Mouse (Mus musculus) heart, embryonic 12.5 days (tissue): ENCODE data around the gene Abcf2. TPM values are rescaled to one million over a fixed set of nuclear protein-coding genes. Genes with fewer than 3 reads are reported as not detected.
A peak's percentile ranks its signal among the peaks of the same experiment; 100 is the strongest.

ENCODE experiments used
- ATAC-seq: fragments of 200-750 bp; cut with Nextera tagmentation; 2 replicates; pipeline ENCODE4 v1.8.0; 2017; ENCODE audit warnings: moderate TSS enrichment, moderate library complexity; ENCODE audit not compliant: insufficient number of reproducible peaks, low FRiP score
- H3K27ac ChIP-seq: fragments of 300-500 bp; sonication (generic); 2 replicates; pipeline ENCODE4 v1.5.1; 2016; ENCODE audit warnings: mild to moderate bottlenecking, moderate library complexity; ENCODE audit not compliant: poor library complexity, severe bottlenecking
- H3K27me3 ChIP-seq: fragments of 300-500 bp; sonication (generic); replicated peaks from 2 replicates; pipeline ENCODE4 v1.6.1; 2016; ENCODE audit warnings: mild to moderate bottlenecking, moderate library complexity
- H3K36me3 ChIP-seq: fragments of 300-500 bp; sonication (generic); 2 replicates; pipeline ENCODE4 v1.6.1; 2016; ENCODE audit warnings: mild to moderate bottlenecking, moderate library complexity
- H3K4me1 ChIP-seq: fragments of 300-500 bp; sonication (generic); replicated peaks from 2 replicates; pipeline ENCODE4 v1.6.1; 2016; ENCODE audit warnings: mild to moderate bottlenecking
- H3K4me2 ChIP-seq: fragments of 300-500 bp; sonication (generic); 2 replicates; pipeline ENCODE4 v1.6.1; 2016; ENCODE audit warnings: mild to moderate bottlenecking, moderate library complexity
- H3K4me3 ChIP-seq: fragments of 300-500 bp; sonication (generic); 2 replicates; pipeline ENCODE4 v1.5.1; 2016; ENCODE audit warnings: mild to moderate bottlenecking
- H3K9ac ChIP-seq: fragments of 300-500 bp; sonication (generic); 2 replicates; pipeline ENCODE4 v1.6.1; 2016; ENCODE audit warnings: mild to moderate bottlenecking, moderate library complexity
- H3K9me3 ChIP-seq: fragments of 300-500 bp; sonication (generic); replicated peaks from 2 replicates; pipeline ENCODE4 v1.6.1; 2016; ENCODE audit warnings: mild to moderate bottlenecking, moderate library complexity
- WGBS: fragments of 180-500 bp; shearing (Covaris S2); methylation state at CpG from one replicate; pipeline ENCODE4 v1.1.7; 2016; 5-methylcytosine and 5-hydroxymethylcytosine counted together
- polyA plus RNA-seq: library from polyadenylated mRNA; unstranded; fragments of >200 nt; fragmentation: Nextera tagmentation; extraction: Ambion mirVana; gene quantifications from 2 replicates; pipeline ENCODE4 v1.2.1, GENCODE M21; 2016

Abcf2 gene
- polyA plus RNA-seq, 1 experiment from 2014 or later, result 79.0 TPM

- Histone ChIP-seq H3K4me3 (no peak overlapping the region), H3K9ac (no peak overlapping the region), H3K9me3 (no peaks in the 10 kb centered on the region), H3K4me1 (peaks cover 44% of the 10 kb centered on the region), H3K4me2 (no peak overlapping the region), H3K27me3 (no peaks in the 10 kb centered on the region), H3K27ac (no peak overlapping the region), H3K36me3 (peaks cover 79% of the 10 kb centered on the region)
- no peak for ATAC-seq
- 70% methylated on average over 10 of the region's 10 CpGs for WGBS
These were observed 16.7 kb upstream of the Abcf2 start for GRCm38 (mm10) chr5:24593928-24594327.

- Histone ChIP-seq H3K9me3 (no peaks in the 10 kb centered on the region), H3K4me1 (peaks cover 40% of the 10 kb centered on the region), H3K9ac (no peak overlapping the region), H3K27ac (no peak overlapping the region), H3K4me2 (no peak overlapping the region), H3K27me3 (no peaks in the 10 kb centered on the region), H3K4me3 (no peak overlapping the region), H3K36me3 (peaks cover 86% of the 10 kb centered on the region)
- no peak for ATAC-seq
- 81% methylated on average over 10 of the region's 10 CpGs for WGBS
These were observed 16.0 kb upstream of the Abcf2 start for GRCm38 (mm10) chr5:24593230-24593629.

GRCm38 (mm10) chr5:24592471-24593160, 15.3 kb upstream of the Abcf2 start:
- H3K4me1 ChIP-seq, result peaks cover 41% of the 10 kb centered on the region
- peaks cover 89% of the 10 kb centered on the region for H3K36me3 ChIP-seq
- H3K27me3 ChIP-seq, result no peaks in the 10 kb centered on the region
- no peak overlapping the region for H3K4me2 ChIP-seq
- H3K9ac ChIP-seq, result no peak overlapping the region
- no peak for ATAC-seq
- 65% methylated on average over 21 of the region's 21 CpGs for WGBS
- no peaks in the 10 kb centered on the region for H3K9me3 ChIP-seq
- H3K27ac ChIP-seq, result no peak overlapping the region
- no peak overlapping the region for H3K4me3 ChIP-seq

DNA sequence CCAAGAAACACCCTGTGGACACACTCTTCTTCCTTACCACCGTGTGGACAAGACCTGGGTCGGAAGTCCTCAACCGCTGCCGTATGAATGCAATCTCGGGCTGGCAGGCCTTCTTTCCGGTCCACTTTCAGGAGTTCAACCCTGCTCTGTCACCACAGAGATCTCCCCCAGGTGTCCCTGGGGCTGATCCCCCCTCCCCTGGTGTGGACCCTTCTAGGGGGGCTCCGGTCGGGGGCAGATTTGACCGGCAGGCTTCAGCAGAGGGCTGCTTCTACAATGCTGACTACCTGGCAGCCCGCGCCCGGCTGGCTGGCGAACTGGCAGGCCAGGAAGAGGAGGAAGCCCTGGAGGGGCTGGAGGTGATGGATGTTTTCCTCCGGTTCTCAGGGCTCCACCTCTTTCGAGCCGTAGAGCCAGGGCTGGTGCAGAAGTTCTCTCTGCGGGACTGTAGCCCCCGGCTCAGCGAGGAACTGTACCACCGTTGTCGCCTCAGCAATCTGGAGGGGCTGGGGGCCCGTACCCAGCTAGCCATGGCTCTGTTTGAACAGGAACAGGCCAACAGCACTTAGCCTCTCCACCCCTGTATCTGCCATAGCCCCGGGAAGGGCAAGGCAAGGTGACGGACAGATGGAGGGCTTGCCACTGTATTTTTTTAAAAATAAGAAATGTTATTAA, 14.7 kb upstream of the Abcf2 start:
- H3K27ac ChIP-seq, result no peak overlapping the region

DNA sequence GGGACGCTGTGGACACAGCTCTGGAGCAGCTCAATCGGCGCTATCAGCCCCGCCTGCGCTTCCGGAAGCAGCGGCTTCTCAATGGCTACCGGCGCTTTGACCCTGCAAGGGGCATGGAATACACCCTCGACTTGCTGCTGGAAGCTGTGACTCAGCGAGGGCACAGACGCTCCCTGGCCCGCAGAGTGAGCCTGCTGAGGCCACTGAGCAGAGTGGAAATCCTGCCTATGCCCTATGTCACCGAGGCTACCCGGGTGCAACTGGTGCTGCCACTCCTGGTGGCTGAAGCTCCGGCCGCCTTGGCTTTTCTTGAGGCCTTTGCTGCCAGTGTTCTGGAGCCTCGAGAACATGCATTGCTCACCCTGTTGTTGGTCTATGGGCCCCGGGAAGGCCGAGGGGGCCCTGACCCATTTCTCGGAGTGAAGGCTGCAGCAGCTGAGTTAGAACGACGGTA, 14.0 kb upstream of the Abcf2 start:
- H3K4me1 ChIP-seq, result peaks cover 37% of the 10 kb centered on the region
- no peaks in the 10 kb centered on the region for H3K9me3 ChIP-seq
- H3K27me3 ChIP-seq, result no peaks in the 10 kb centered on the region
- H3K4me2 ChIP-seq, result peak overlapping the region; percentile 32
- no peak overlapping the region for H3K4me3 ChIP-seq
- H3K36me3 ChIP-seq, result peaks cover 83% of the 10 kb centered on the region
- WGBS, result 29% methylated on average over 23 of the region's 23 CpGs
- 0 out of 2 replicates have a peak overlapping the region, but pooled peaks have one; percentile 5 for H3K27ac ChIP-seq
- ATAC-seq, result no peak
- 0 out of 2 replicates have a peak overlapping the region, but pooled peaks have one; percentile 19 for H3K9ac ChIP-seq

More for the DNA sequence above, 14.7 kb upstream of the Abcf2 start:
- H3K4me2 ChIP-seq, result peak overlapping the region; percentile 32
- no peaks in the 10 kb centered on the region for H3K27me3 ChIP-seq
- no peaks in the 10 kb centered on the region for H3K9me3 ChIP-seq
- ATAC-seq, result no peak
- peaks cover 44% of the 10 kb centered on the region for H3K4me1 ChIP-seq
- H3K36me3 ChIP-seq, result peaks cover 87% of the 10 kb centered on the region
- WGBS, result 59% methylated on average over 24 of the region's 24 CpGs
- H3K4me3 ChIP-seq, result no peak overlapping the region
- H3K9ac ChIP-seq, result 0 out of 2 replicates have a peak overlapping the region, but pooled peaks have one; percentile 19

GRCm38 (mm10) chr5:24589511-24590500, 12.5 kb upstream of the Abcf2 start:
- Histone ChIP-seq H3K36me3 (peaks cover 68% of the 10 kb centered on the region), H3K9ac (no peak overlapping the region), H3K4me2 (no peak overlapping the region), H3K4me3 (no peak overlapping the region), H3K27me3 (no peaks in the 10 kb centered on the region), H3K27ac (no peak overlapping the region), H3K4me1 (peaks cover 35% of the 10 kb centered on the region), H3K9me3 (no peaks in the 10 kb centered on the region)
- 86% methylated on average over 20 of the region's 20 CpGs for WGBS
- ATAC-seq, result no peak

- H3K9me3 ChIP-seq, result no peaks in the 10 kb centered on the region
- H3K36me3 ChIP-seq, result peaks cover 42% of the 10 kb centered on the region
- peak overlapping the region; percentile 78 for H3K4me3 ChIP-seq
- peak overlapping the region; percentile 83 for H3K4me2 ChIP-seq
- peak; percentile 38; the same call in 1 of the 2 replicates for ATAC-seq
- no peaks in the 10 kb centered on the region for H3K27me3 ChIP-seq
- peaks cover 30% of the 10 kb centered on the region for H3K4me1 ChIP-seq
- 17% methylated on average over 4 of the region's 4 CpGs for WGBS
- peak overlapping the region; percentile 81 for H3K9ac ChIP-seq
- H3K27ac ChIP-seq, result peak overlapping the region; percentile 60; the same call in 1 of the 2 replicates
These were observed 9.9 kb upstream of the Abcf2 start for GRCm38 (mm10) chr5:24587200-24587577.

DNA sequence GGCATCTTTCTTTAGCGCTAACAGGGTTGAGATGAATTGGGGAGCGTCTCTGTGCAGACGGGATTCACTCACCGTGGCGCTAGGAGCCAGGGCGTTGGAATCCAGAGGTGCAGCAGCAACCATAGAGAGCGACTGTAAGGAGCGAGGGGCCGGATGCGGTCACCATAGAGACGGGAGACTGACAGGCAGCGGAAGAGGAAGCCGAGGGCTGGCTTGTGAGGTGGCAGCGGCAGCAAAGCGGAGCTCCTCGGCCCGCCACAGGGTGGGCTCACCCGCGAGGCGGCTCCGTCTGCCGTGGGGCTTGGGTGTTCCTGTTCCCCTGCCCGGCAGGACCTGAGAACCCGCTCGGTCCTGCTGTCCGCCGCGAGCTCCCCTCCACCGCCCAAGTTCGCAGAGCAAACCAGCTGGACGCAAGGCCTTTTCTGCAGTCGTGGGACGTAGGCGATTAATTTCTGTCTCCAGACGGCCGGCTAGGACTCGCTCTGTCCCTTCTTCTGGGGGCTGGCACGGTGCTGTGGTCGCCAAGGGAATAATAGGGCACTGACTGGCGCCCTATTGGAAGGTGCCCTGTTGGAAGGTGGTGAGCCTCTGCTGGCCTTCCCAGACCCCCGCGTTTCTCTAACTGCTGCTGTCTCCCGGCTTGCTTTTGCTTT, 9.4 kb upstream of the Abcf2 start, which contains the start of gene Chpf2:
Chpf2 (plus strand) TSS at position 195 of the 653 bp plus-strand sequence.
- no peaks in the 10 kb centered on the region for H3K9me3 ChIP-seq
- peak within 1 kb of the TSS; percentile 81 for H3K9ac ChIP-seq
- peak within 1 kb of the TSS; percentile 83 for H3K4me2 ChIP-seq
- under 1% methylated on average over 43 of the region's 43 CpGs for WGBS
- H3K27ac ChIP-seq, result peak within 1 kb of the TSS; percentile 60
- no peaks in the 10 kb centered on the region for H3K27me3 ChIP-seq
- peaks cover 37% of the 10 kb centered on the region for H3K36me3 ChIP-seq
- peak within 1 kb of the TSS; percentile 78 for H3K4me3 ChIP-seq
- H3K4me1 ChIP-seq, result peaks cover 25% of the 10 kb centered on the region
- peak; percentile 86 for ATAC-seq

GRCm38 (mm10) chr5:24586106-24586505, 8.8 kb upstream of the Abcf2 start:
- Histone ChIP-seq H3K4me1 (peaks cover 19% of the 10 kb centered on the region), H3K9me3 (no peaks in the 10 kb centered on the region), H3K4me3 (peak overlapping the region; percentile 78)

More at GRCm38 (mm10) chr5:24586106-24586505, 8.8 kb upstream of the Abcf2 start:
- Histone ChIP-seq H3K9ac (peak overlapping the region; percentile 81), H3K4me2 (peak overlapping the region; percentile 83), H3K27me3 (no peaks in the 10 kb centered on the region), H3K36me3 (peaks cover 31% of the 10 kb centered on the region), H3K27ac (no peak overlapping the region)
- WGBS, result 13% methylated on average over 8 of the region's 8 CpGs
- no peak for ATAC-seq
